Mouse (Mus musculus) brain, embryonic 14.5 days (tissue): ENCODE results near the gene Ss18l2.

ENCODE experiments used
- CTCF ChIP-seq: fragments of 200-500 bp; IDR thresholded peaks from 2 replicates; pipeline ENCODE4 v1.5.1; 2012; ENCODE audit warnings: inconsistent platforms, mild to moderate bottlenecking, moderate library complexity, borderline replicate concordance; ENCODE audit not compliant: insufficient read depth, insufficient read length; ENCODE audit errors: extremely low read depth
- POLR2A ChIP-seq: fragments of 200-500 bp; IDR thresholded peaks from 2 replicates; pipeline ENCODE4 v1.6.1; 2012; ENCODE audit warnings: mild to moderate bottlenecking, inconsistent platforms, borderline replicate concordance; ENCODE audit not compliant: poor library complexity, insufficient read depth, insufficient read length, severe bottlenecking; ENCODE audit errors: extremely low read depth

- no peak for TF ChIP-seq CTCF
- TF ChIP-seq POLR2A = no peak
Measured at GRCm38 (mm10) chr9:121666957-121667630, 43.0 kb upstream of the Ss18l2 start.
